Mouse (Mus musculus) kidney, embryonic 14.5 days (tissue): ENCODE results near the gene Clec12a. TPM values are rescaled to one million over a fixed set of nuclear protein-coding genes. Genes with fewer than 3 reads are reported as not detected.

ENCODE experiments used
- ATAC-seq: fragments of 200-750 bp; cut with Nextera tagmentation; 2 replicates; pipeline ENCODE4 v1.8.0; 2017; ENCODE audit warnings: moderate number of reproducible peaks, mild to moderate bottlenecking, moderate TSS enrichment, moderate library complexity; ENCODE audit not compliant: low FRiP score, low TSS enrichment
- H3K27ac ChIP-seq: fragments of 300-500 bp; sonication (generic); 2 replicates; pipeline ENCODE4 v1.5.1; 2014; ENCODE audit warnings: low read depth, mild to moderate bottlenecking, low read length, moderate library complexity, mixed read lengths
- H3K27me3 ChIP-seq: fragments of 300-500 bp; sonication (generic); 2 replicates; pipeline ENCODE4 v1.6.1; 2014; ENCODE audit warnings: mild to moderate bottlenecking, low read length; ENCODE audit not compliant: control insufficient read depth, insufficient read depth
- H3K36me3 ChIP-seq: fragments of 300-500 bp; sonication (generic); 2 replicates; pipeline ENCODE4 v1.6.1; 2014; ENCODE audit warnings: low read length, mixed read lengths; ENCODE audit not compliant: control insufficient read depth, insufficient read depth
- H3K4me1 ChIP-seq: fragments of 300-500 bp; sonication (generic); 2 replicates; pipeline ENCODE4 v1.6.1; 2014; ENCODE audit warnings: low read length, mixed read lengths; ENCODE audit not compliant: control insufficient read depth, insufficient read depth
- H3K4me2 ChIP-seq: fragments of 300-500 bp; sonication (generic); replicated peaks from 2 replicates; pipeline ENCODE4 v1.6.1; 2014; ENCODE audit warnings: low read depth, mild to moderate bottlenecking, low read length
- H3K4me3 ChIP-seq: fragments of 300-500 bp; sonication (generic); 2 replicates; pipeline ENCODE4 v1.5.1; 2014; ENCODE audit warnings: mild to moderate bottlenecking, low read length
- H3K9ac ChIP-seq: fragments of 300-500 bp; sonication (generic); 2 replicates; pipeline ENCODE4 v1.6.1; 2014; ENCODE audit warnings: low read depth, mild to moderate bottlenecking, low read length, moderate library complexity
- H3K9me3 ChIP-seq: fragments of 300-500 bp; sonication (generic); 2 replicates; pipeline ENCODE4 v1.6.1; 2016; ENCODE audit warnings: low read length; ENCODE audit not compliant: control insufficient read depth
- WGBS: fragments of 180-500 bp; shearing (Covaris S2); extraction: QIAGEN DNeasy Blood & Tissue Kit; methylation state at CpG from one replicate; pipeline ENCODE4 v1.1.7; 2014; 5-methylcytosine and 5-hydroxymethylcytosine counted together
- polyA plus RNA-seq: library from polyadenylated mRNA; unstranded; fragments of >200 nt; fragmentation: Nextera tagmentation; extraction: Ambion mirVana; gene quantifications from 2 replicates; pipeline ENCODE4 v1.2.1, GENCODE M21; 2014

Clec12a gene
- polyA plus RNA-seq, 1 experiment from 2014 or later = 0.85 TPM

GRCm38 (mm10) chr6:129385774-129386173 is 43.3 kb downstream of the Clec12a start, which contains the start of gene Clec12b:
TSS of gene Clec12b (minus strand) at chr6:129385874.
- H3K27ac ChIP-seq = no peak within 1 kb of the TSS
- no peaks in the 10 kb centered on the region for H3K9me3 ChIP-seq
- H3K4me1 ChIP-seq = no peaks in the 10 kb centered on the region
- WGBS = 84% methylated on average over 2 of the region's 2 CpGs
- no peak within 1 kb of the TSS for H3K9ac ChIP-seq
- H3K27me3 ChIP-seq = no peaks in the 10 kb centered on the region
- no peak within 1 kb of the TSS for H3K4me3 ChIP-seq
- H3K4me2 ChIP-seq = no peak within 1 kb of the TSS
- no peaks in the 10 kb centered on the region for H3K36me3 ChIP-seq
- no peak for ATAC-seq

- Histone ChIP-seq H3K36me3 (no peaks in the 10 kb centered on the region), H3K4me3 (no peak overlapping the region), H3K4me2 (no peak overlapping the region), H3K4me1 (no peaks in the 10 kb centered on the region), H3K9me3 (no peaks in the 10 kb centered on the region), H3K9ac (no peak overlapping the region), H3K27me3 (no peaks in the 10 kb centered on the region), H3K27ac (no peak overlapping the region)
- 11% methylated on average over 2 of the region's 2 CpGs for WGBS
- ATAC-seq = no peak
Measured at GRCm38 (mm10) chr6:129393087-129393720, 50.7 kb downstream of the Clec12a start.

- Histone ChIP-seq H3K9me3 (no peaks in the 10 kb centered on the region), H3K9ac (no peak overlapping the region), H3K36me3 (no peaks in the 10 kb centered on the region), H3K4me2 (no peak overlapping the region), H3K4me1 (no peaks in the 10 kb centered on the region), H3K4me3 (no peak overlapping the region), H3K27me3 (no peaks in the 10 kb centered on the region), H3K27ac (no peak overlapping the region)
- 71% methylated on average over 6 of the region's 6 CpGs for WGBS
- peak; percentile 68; the same call in 1 of the 2 replicates for ATAC-seq
Measured at GRCm38 (mm10) chr6:129393732-129394131, 51.2 kb downstream of the Clec12a start.

- Histone ChIP-seq H3K9ac (no peak within 1 kb of the TSS), H3K4me1 (no peaks in the 10 kb centered on the region), H3K9me3 (no peaks in the 10 kb centered on the region), H3K4me2 (no peak within 1 kb of the TSS), H3K4me3 (no peak within 1 kb of the TSS), H3K36me3 (no peaks in the 10 kb centered on the region), H3K27me3 (no peaks in the 10 kb centered on the region), H3K27ac (no peak within 1 kb of the TSS)
- ATAC-seq = no peak
- WGBS = 68% methylated on average over 8 of the region's 8 CpGs
Measured at GRCm38 (mm10) chr6:129396997-129397396, 54.5 kb downstream of the Clec12a start, which contains the start of gene Clec1b. TSS of gene Clec1b (plus strand) at chr6:129397297.

- Histone ChIP-seq H3K4me3 (no peak overlapping the region), H3K9me3 (no peaks in the 10 kb centered on the region), H3K27ac (no peak overlapping the region), H3K27me3 (no peaks in the 10 kb centered on the region), H3K4me1 (no peaks in the 10 kb centered on the region), H3K9ac (no peak overlapping the region), H3K4me2 (no peak overlapping the region), H3K36me3 (no peaks in the 10 kb centered on the region)
- 0 out of 2 replicates have a peak, but pooled peaks have one; percentile 35 for ATAC-seq
- 58% methylated on average over 6 of the region's 6 CpGs for WGBS
Measured at GRCm38 (mm10) chr6:129399945-129400344, 57.5 kb downstream of the Clec12a start.

- Histone ChIP-seq H3K27me3 (no peaks in the 10 kb centered on the region), H3K36me3 (no peaks in the 10 kb centered on the region), H3K4me1 (no peaks in the 10 kb centered on the region), H3K27ac (no peak overlapping the region), H3K9ac (no peak overlapping the region), H3K4me2 (no peak overlapping the region), H3K4me3 (no peak overlapping the region), H3K9me3 (no peaks in the 10 kb centered on the region)
- no peak for ATAC-seq
- 89% methylated on average over 2 of the region's 2 CpGs for WGBS
Measured at GRCm38 (mm10) chr6:129402404-129402803, 59.9 kb downstream of the Clec12a start.

- 61% methylated on average over 6 of the region's 6 CpGs for WGBS
- Histone ChIP-seq H3K4me1 (no peaks in the 10 kb centered on the region), H3K9me3 (no peaks in the 10 kb centered on the region), H3K4me3 (no peak overlapping the region), H3K27me3 (no peaks in the 10 kb centered on the region), H3K4me2 (no peak overlapping the region), H3K27ac (no peak overlapping the region), H3K9ac (no peak overlapping the region), H3K36me3 (no peaks in the 10 kb centered on the region)
- ATAC-seq = no peak
Measured at GRCm38 (mm10) chr6:129403391-129403790, 60.9 kb downstream of the Clec12a start.

- Histone ChIP-seq H3K27me3 (no peaks in the 10 kb centered on the region), H3K36me3 (no peaks in the 10 kb centered on the region), H3K4me3 (no peak overlapping the region), H3K9me3 (no peaks in the 10 kb centered on the region), H3K27ac (no peak overlapping the region), H3K9ac (no peak overlapping the region), H3K4me2 (no peak overlapping the region), H3K4me1 (no peaks in the 10 kb centered on the region)
- ATAC-seq = no peak
Measured at GRCm38 (mm10) chr6:129405999-129406398, 63.5 kb downstream of the Clec12a start.

GRCm38 (mm10) chr6:129407324-129407723 is 64.8 kb downstream of the Clec12a start:
- peak overlapping the region; percentile 8; the same call in 1 of the 2 replicates for H3K27ac ChIP-seq
- no peaks in the 10 kb centered on the region for H3K9me3 ChIP-seq
- H3K4me2 ChIP-seq = no peak overlapping the region
- no peaks in the 10 kb centered on the region for H3K27me3 ChIP-seq
- no peak for ATAC-seq
- no peaks in the 10 kb centered on the region for H3K36me3 ChIP-seq
- no peaks in the 10 kb centered on the region for H3K4me1 ChIP-seq
- no peak overlapping the region for H3K4me3 ChIP-seq
- H3K9ac ChIP-seq = no peak overlapping the region
- WGBS = 46% methylated on average over 2 of the region's 2 CpGs
